Mouse (Mus musculus) heart, postnatal 10 days (tissue): ENCODE measurements around the gene Mpst. TPM values are rescaled to one million over a fixed set of nuclear protein-coding genes. Genes with fewer than 3 reads are reported as not detected.

Experiments
- DNase-seq, 2 experiments: peaks; one replicate each; pipeline ENCODE4 v3.0.0; 2021
- intact Hi-C: fragments of 180-260 bp; cut with DNase I; formaldehyde crosslinking; loops from one replicate; pipeline ENCODE4 v1.15.1; 2025
- total RNA-seq, 2 experiments: library from RNA; stranded (reverse); gene quantifications; 2 replicates each; pipeline ENCODE4 v1.2.3; 2021

Gene Mpst
- total RNA-seq, 2 experiments from 2014 or later = 26.0 to 26.3 TPM

DNA sequence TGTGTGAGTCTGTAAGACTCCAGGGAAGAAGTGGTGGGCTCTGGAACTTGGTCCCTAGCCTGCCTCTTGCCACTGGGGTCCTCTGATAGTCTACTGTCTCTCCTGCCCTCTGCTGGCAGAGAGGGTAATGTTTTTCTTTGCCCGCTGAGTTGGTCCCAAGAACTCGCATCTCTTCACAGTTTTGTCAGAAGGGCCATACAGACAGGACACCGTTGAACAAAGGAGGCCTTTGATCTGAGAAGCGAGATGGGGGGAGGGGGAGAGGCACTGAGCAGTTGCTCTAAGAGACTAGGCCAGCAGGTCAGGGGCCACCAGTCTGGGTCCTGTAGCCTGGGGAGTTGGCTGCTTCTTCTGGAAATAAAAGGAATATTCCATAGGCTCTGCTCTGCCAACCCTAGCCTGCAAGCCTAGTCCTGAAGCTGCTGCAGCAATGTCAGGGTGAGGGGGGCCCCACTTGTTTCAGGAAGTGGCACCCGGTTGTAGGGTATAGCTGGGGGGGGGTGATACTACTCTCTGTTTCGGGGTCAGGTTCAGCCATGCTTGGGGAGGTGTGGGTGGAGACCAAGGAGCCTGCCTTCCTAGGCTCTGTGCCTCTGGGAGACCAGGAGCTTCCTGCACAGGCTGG is 28.8 kb downstream of the Mpst start:
- DNase-seq = peak; percentile 47 to 63
- intact Hi-C loops = loop anchor here (5.0 kb wide), 1 partner anchor 178 kb away; no protein-coding TSS in a partner anchor

DNA sequence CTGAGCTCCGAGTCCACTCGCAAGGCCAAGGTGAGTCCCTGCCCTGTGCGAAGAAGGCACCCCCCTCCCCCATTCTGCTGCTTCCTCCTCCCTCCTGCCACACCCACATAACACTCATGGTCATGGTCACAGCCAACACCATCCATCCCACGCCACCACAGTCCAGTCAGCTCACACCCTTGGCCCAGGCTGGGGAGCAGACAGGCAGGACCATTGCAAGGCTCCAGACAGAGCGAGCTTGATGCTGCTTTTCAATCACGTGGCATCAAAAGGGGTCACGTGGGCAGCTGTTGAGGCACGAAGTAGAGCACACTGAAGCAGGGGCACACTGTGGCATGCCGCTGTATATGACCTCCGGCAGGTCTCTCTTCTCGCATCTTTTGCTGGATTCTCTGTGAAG is 29.5 kb downstream of the Mpst start:
- intact Hi-C loops = no loop called here

DNA sequence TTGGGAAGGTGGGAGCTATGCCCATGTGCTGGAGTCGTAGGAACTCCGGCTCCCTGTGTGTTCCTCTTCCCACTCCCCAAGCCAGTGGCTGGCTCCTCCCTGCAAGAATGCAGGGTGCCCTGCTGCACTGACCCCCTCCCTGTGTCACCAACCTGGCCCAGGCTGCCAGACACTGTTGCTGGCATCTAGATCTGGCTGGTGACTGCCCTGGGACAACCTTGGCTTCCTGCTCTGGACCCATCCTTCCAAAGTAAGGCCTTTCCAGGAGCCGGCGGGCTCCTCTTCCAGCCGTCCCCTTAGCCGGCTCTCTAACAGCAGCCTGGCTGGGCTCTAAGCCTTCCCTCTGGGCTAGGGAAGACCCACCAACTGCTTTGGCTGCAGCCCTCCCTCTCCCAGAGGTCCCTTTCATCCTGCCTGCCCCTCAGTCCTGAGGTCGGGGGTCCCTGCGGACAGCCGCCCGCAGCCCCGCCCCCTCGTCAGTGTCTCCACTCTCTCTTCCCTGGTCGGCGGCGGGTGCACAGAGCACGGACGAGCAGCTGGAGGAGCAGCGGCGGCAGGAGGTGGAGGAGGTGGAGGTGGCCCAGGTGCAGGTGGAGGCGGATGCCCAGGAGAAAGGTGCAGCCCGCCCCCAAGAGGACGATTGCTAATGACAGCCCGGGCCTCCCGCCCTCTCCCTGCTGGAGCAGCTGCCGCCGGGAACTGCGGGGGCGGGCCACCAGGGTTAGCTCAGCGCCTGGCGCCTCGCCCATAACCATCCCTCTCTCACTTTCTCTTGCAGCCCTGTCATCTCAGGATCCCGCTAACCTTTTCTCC is 30.4 kb downstream of the Mpst start:
- DNase-seq = peak; percentile 91
- intact Hi-C loops = no loop called here

More for the DNA sequence above, 29.5 kb downstream of the Mpst start:
- DNase-seq = no peak

DNA sequence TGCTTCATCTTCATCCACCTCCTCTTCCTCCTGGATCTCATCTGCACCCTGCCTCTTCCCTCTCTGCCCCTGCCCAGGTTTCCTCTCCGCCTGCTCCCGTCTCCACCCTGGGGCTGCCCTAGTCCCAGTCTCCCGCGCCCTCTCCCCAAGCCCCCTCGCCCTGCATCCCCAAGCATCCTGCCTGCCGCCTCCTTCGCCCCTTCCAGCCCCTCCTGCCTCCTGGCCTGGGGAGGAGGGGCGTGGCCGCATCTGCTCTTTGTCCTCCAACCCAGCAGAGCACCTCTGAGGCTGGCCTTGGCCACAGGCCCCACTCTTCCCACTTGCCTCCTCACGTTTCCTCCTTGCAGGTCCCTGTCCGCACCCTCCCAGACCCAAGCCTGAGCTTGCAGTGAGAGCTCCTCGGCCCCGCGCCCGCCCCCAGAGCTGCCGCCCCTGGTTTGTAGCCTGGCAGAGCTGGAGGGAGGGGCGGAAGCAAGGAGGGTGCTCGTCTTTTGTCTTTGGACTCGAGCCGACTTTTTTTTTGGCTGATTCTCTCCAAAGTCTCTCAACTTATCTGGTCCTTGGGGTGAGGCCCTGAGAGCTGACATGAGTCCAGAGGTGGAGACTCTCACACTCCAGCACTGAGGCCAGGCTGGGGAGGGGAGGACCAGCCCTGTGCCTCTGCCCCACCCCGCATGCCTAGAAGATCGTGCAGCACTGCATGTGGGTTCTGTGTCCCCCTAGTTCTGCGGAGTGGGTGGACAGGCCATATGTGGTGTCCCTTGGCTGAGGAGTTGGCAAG is 31.2 kb downstream of the Mpst start:
- intact Hi-C loops = no loop called here
- peak; percentile 81 to 82 for DNase-seq

DNA sequence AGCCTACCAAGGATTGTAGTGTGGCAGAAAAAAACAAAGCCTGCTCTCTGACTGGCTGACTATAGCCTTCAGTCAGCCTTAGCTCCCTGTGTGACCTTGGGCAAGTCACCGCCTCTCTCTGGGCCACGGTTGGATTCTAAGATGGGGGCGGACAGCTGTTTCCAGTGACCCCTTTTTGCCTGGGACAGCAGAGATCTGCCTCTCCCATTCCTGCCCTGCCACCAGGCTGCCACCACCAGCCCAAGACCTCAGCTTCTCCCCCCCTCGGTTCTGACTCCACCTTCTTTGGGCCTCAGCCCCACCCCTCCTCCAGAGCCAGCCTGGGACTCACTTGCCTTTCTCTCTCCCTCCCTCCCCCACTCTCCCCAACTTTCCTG is 31.8 kb downstream of the Mpst start:
- intact Hi-C loops = no loop called here
- DNase-seq = no peak

DNA sequence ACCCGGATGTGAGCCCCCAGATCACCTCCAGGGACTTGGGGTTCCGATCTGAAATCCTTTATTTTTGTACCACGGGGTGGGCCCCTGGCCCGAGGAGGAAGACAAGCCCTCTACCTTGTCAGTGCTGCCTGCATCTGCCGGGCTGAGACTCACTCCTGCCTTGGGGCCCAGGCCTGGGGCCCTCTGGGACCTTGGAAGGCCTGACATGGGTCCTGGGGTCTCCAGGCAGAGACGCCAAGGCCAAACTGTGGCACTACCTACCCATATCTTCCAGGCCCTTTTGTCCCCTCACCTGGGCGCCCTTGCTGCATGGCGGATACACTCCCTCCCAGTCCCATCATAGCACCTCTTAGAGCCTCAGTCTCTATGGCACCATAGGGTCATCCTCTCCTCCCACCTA is 32.3 kb downstream of the Mpst start:
- no peak for DNase-seq
- intact Hi-C loops = no loop called here

DNA sequence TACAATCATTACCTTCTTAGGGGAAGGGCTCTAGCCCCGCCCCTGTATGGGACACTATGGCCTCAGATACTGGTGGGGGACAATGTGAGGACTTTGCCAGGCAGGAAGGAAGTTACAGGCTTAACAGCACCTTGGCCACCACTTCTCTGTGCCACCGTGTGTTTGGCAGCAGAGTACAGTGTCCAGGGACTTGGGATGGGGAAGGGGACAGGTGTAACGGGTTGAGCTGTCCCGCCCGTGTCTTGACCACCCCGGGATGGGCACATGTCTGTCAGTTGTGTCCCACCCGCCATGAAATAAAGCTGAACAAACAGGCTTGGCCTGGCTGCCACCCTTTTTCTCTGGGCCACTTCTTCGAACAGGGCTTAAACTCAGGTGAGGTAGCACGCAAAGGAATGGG is 32.8 kb downstream of the Mpst start:
- DNase-seq = no peak
- intact Hi-C loops = no loop called here

DNA sequence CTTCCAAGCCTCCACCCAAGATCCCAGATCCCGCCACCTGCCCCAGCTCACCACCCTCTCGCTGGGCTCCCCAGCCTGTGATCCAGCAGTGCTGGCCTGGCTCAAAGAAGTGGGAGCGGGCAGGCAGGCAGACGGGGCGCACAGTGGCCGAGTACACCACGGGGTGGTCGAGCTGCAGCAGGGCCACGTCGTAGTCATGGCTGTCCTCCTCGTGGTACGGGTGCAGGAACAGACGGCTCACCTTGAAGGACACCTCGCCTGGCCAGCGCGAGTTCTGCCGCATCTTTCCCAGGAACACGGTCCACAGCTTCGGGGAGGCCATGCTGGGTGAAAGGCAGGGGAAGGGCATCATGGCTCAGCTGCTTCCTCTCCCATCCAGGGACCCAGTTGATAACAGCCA is 36.0 kb downstream of the Mpst start:
- no peak for DNase-seq
- intact Hi-C loops = no loop called here

DNA sequence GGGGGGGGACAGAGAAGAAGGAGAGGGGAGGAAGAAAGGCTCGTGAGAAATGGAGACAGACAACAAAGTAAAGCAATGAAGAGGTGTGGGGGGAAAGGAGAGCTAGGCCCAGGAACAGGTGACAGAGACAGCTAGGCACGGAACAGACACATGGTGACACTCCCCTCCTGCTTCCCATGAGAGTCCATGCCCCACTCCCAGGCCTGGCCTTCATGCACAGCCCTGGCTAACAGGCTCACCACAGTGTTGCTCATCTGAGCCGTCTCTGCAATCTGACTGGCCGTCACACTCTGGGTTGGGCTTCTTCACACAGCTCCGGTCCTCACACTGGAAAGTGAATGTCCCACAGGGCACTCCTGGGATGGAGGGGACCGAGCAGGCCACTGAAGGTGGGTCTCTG is 37.6 kb downstream of the Mpst start:
- DNase-seq = no peak
- intact Hi-C loops = no loop called here

DNA sequence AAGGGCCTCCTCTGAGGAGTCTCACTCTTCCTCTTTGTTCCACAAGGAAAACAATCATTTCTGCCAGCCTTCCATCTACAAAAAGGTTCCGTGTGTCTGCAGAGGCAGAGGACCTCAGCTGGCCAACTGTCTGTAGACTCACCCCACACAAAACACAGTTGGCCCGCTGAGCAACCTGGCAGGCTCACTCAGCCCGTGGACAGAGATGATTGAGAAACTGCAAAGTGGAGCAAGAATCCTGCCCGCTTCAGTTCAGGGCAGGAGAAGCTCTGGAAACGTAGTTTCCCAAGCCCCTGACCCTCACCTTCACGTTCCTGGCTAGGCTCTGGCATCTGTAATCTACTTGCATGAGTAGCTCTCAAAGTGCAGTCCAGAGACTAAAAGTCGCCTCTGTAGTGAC is 40.9 kb downstream of the Mpst start:
- intact Hi-C loops = loop anchor here (1.0 to 2.0 kb wide), 3 partner anchors 85 to 136 kb away; no protein-coding TSS in a partner anchor
- no peak for DNase-seq

DNA sequence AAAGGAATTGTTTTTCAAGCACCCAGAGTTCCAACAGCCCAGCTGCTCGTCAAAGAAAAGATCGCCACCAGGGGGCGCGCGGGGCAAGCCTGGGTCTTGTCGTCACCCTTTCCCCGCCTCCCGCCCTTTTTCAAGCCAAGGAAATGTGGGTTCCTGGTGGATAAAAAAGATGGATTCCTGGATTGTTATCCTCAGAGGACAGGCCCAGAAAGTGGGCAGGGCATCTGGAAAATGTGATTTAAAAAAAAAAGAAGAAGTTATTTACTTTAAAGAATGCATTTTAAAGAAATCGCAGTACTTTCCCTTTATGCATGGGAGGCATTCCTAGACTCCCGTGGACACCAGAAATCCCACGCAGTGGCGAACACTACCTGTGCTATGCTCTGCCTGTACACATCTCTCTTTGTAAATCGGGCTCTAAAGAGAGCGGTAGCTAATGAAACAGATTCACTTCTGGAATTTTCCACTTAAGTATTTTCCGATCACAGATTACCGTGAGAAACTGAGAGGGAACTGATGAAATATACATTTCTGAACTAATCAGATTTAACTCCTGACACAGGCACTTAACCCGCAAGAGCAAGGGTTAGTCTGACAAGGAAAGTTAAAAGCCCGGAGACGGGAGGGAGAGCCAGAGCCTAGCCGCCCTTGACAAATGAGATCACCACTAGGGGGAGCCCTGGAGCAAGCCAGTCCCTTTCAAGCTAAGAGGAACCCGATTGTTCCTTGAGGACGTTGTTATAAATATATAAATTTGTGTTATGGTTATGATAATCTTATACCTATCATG is 41.7 kb downstream of the Mpst start:
- DNase-seq = peak; percentile 96 to 99
- intact Hi-C loops = loop anchor here (1.0 to 2.0 kb wide), 4 partner anchors 65 to 135 kb away; no protein-coding TSS in a partner anchor

DNA sequence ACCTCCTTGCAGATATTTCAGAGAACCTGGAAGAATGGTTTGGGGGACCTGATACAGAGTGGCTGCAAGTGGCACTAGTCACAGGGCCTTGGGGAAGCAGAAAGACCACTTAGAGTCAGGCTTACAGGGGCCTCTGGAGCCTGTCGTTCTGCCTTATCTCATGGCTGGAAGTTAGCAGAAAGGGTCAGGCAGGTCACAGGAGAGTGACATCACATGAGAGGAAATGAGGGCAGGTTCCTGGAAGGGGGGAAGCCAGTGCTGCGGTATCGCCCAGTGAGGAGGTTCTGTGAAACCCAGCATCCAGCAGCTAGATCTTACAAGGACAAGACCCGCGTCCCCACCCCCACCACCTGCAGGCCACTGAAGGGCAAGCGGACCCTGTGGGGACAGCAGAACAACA is 42.9 kb downstream of the Mpst start:
- no peak for DNase-seq
- intact Hi-C loops = loop anchor here (2.0 kb wide), 1 partner anchor 64 kb away; no protein-coding TSS in a partner anchor

DNA sequence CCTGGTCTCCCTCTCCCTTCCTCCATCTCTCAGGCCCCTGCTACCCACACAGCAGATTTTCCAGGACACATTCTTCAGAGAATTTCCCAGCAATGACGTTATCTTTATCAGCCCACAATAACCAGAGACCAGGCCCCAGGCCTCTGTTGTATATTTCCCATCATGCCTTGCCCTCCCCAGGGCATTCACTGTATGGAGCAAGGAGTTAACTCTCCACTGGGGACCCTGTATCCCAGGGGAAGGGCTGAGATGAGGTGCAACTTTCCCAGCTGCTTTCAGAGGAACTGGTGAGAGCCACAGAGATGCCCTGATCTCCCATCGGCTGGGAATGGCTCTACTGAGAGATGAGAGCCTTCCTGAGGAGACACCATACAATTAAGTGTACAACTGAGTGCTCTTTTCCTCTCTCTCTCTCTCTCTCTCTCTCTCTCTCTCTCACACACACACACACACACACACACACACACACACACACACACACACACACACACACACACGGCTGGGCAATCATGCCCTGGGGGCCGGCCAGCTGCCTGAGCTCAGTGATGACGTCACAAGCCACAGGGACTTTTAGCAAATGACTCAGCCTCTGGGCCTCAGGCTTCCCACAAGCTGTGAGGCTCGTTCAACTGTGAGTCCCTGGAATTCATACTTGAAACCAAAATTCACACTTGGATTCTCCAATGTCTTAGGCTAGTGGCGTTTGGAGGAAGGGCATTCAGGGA is 43.6 kb downstream of the Mpst start:
- DNase-seq = peak; percentile 74 to 81
- intact Hi-C loops = loop anchor here (2.0 kb wide), 1 partner anchor 63 kb away; no protein-coding TSS in a partner anchor

DNA sequence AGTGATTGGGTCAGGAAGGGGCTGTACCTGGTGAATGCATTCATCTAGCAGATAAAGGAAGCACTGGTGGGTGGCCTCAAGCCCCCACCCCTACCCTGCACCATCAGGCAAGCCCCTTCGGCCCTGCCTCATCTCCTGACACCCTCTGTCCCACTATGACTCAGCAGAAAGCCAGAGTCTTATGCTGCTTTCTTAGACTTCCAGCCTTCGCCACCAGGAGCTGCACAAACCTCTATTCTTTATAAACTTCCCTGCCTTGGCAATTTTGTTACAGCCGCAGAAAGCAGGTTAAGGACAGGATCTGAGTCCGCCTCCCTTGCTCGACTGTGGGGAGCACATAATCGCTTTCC is 44.2 kb downstream of the Mpst start:
- DNase-seq = no peak
- intact Hi-C loops = no loop called here

DNA sequence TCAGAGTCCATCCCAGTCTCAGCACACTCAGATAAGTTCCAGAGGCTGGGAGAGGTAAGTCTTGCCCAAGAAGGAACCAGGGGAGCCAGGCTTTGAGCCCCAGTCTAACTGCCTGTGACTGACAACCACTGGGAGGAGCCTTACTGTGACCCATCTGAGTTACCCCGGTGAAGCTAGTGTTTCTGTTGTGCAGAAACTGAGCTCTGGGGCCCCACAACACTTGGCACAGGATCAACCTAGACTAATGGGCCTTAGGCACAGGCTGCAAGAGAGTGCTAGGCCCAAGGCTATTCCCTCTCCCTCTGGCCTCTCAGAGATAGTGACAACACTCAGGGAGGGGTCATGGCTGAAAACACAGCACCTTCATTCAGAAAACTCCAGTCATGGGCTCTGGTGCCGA is 45.0 kb downstream of the Mpst start:
- DNase-seq = no peak
- intact Hi-C loops = no loop called here

DNA sequence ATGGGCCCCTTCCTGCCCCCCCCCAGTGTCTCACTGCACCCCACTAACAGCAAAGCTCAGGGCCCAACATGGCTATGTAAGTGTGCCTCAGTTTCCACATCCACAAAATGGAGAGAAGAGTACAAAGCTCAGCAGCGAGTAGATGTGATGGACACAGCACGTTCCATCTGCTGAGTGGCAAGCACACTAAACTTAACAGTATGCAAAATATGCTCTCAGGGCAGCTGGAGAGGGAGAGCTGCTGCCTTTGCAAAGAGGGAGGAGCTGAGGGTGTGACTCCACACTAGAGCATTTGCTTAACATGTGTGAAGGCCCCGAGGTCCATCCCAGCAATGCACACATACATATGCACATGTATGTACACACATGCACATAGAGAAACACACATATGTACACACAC is 46.7 kb downstream of the Mpst start:
- DNase-seq = no peak
- intact Hi-C loops = no loop called here

DNA sequence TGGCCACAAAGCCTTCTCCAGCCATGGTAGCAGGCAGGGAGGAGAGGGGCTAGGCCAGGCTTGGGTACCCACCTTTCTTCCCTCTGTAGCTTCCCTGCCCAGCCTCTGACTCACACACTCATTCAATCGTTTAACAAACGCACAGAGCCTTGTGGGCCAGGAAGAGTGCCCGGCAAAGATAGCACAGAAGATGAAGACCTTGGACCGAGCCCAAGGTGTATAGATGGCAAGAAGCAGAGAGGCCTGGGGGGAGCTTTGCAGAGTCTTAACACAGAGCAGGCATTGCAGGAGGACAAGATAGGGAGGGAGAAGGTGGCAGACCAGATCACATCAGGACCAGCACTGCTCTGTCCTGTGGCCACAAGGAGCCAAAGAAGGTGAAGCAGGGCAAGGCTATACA is 49.0 kb downstream of the Mpst start:
- DNase-seq = no peak
- intact Hi-C loops = no loop called here

DNA sequence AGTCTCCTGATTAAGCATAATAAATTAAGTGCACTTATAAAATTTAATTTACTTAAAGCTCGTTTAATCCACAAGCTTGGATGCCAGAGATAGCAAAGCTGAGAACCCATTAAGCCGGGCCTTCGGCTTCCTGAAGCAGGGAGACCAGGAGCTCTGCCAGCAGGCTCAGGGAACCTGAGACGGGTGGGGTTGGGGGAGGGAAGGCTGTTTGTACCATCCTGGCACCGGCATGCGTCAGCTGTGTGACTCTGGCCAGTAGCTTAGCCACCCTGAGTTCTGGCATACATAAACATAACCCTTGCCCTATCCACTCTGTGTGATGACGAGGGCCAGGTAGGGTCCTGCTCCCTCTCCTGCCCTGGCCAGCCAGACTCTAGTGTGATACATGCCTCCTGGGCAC is 49.8 kb downstream of the Mpst start:
- intact Hi-C loops = no loop called here
- DNase-seq = no peak

DNA sequence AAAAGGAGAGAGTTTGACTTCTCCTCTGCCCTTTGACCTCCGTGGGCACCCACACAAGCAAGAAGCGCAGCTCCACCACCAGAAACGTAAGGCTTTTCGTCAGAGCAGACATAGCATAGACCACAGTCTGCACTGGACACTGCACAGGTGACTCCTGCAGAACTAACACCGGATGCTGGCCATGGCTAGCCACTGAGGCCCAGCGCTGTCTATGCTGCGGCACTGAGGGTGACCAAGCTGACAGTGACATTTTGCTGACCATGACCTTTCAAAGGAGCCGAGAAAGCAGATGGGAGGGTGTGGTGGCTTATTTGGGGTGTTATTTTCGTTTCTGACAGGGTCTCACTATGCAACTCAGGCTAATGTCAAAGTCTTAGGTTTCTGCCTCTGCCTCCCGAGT is 51.0 kb downstream of the Mpst start:
- intact Hi-C loops = no loop called here
- no peak for DNase-seq

DNA sequence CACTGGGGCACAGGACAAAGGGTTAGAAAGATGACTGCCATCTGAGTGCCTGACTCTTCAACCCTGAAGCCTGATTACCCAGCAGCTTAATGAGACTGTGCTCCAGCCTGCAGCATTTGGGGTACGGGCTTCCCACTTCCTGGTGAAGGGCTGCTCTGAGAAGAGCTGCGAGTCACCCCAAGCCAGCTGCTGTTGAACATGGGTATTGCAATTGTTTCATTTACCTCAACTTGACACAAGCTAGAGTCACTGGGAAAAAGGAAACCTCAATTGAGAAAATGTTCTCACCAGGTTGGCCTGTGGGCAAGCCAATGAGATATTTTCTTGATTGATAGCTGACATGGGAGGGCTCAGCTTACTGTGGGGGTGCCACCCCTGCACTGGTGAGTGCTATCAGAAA is 56.8 kb downstream of the Mpst start:
- intact Hi-C loops = no loop called here
- no peak for DNase-seq
